Mouse (Mus musculus): ENCODE data around the gene Efcab2. TPM values are rescaled to one million over a fixed set of nuclear protein-coding genes. Genes with fewer than 3 reads are reported as not detected.

Gene Efcab2
- total RNA-seq (2023): 1 to 10 TPM; 1.8 to 2.2 TPM

DNA sequence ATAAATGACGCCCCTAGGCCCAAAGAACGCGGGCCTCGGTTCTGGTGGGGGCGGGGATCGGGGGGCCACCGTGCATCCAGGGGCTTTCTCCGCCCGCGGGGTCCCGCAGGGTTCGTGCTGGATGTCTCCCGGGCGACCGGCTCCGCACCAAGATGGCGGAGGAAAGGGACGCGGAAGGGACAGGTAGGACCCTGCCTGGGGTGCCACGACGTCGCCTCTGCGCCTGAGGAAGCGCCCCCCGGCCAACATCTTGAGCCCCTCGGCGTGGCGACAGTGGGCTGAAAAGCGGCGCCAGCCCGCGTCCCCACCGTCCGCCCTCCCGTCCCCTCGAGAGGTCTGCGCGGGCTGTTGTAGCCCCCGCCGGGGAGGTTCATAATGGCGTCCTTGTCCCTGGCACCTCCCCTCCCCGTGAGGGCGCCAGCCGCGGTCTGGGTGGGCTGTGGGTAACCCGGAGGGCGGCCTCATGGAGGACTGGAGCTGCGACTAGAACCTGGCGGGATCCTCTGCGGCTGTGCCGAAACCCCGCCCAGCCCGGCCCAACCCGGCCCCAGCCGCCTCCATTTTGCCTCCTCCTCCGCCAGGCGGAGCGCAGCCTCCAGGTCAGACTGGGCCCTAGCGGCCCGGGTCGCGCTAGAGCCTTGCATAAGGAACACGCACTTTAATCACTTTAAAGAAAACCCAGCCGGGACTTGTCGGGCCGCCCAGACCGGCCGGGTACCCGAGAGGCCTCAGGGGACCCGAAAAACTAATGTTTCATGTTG, at the start of gene Efcab2:
Gene Efcab2 (plus strand): TSS at position 135 of the 761 bp plus-strand sequence.

DNA sequence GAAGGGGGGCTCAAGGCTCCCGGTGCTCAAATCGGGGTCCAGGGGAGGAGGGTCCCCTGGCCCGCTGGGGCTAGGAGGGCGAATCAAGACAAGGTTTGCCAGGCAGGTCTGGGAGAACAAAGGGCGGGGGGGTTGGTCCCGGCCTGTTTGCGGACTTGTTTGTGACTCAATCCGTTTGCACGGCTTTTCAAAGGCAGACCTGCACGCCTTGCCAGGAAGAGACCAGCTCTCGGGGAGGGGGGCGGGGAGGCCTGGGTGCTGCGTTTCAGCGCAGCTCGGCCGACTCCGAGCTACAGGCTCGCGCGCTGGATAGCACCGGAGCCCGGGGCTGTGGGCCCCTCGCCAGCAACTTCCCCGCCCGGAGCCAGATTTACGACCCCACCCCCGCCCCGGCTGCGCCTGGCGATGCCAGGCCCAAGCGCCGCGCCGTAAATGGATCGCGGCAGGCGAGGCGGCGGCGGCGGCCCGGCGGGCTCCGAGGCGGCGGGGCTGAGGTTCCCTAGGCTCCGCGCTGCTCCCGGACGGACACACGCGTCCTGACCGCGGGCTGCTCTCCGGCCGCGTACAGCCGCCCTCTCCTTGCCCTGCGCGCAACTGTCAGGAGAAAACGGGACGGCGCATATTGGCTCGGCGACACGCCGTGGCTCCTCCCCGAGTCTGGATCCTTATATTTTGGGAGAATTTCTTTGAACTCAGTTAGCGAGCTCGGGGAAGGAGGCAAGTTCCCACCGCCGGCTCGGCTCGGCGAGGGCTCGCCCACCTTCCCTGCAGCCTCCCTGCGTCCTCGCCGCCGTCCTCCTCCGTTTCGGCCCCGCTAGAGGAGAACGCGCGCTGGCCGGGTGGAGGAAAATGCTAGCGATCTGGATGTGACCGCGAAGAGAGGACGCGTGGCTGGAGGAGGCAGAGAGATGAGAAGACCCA, 122.8 kb downstream of the Efcab2 start, which contains the start of gene Kif26b:
Gene Kif26b (plus strand): TSS at position 695 of the 921 bp plus-strand sequence.

Other genes with a start within 250 kb of the Efcab2 start
- gene Desi2, start 218.7 kb upstream of the Efcab2 start, total RNA-seq (2023): 1 to 10 TPM; 6.8 to 8.3 TPM
- 10 to 100 TPM; 24.6 to 26.8 TPM for gene Cox20, start 87.0 kb upstream of the Efcab2 start, total RNA-seq (2023)
- gene Hnrnpu, start 68.3 kb upstream of the Efcab2 start, total RNA-seq (2023): 100 to 1,000 TPM; 434 to 483 TPM
- under 1 TPM; 0.40 TPM for gene Kif26b, start 123.0 kb downstream of the Efcab2 start, total RNA-seq (2023)

Measured in neutrophil, adult 59 days (primary cell).